Mouse (Mus musculus): ENCODE results near the gene Mrm2. TPM values are rescaled to one million over a fixed set of nuclear protein-coding genes. Genes with fewer than 3 reads are reported as not detected.

Mrm2 gene
- total and polyA plus RNA-seq, 3 experiments, result 11.2 to 14.6 (median 13.6) TPM

DNA sequence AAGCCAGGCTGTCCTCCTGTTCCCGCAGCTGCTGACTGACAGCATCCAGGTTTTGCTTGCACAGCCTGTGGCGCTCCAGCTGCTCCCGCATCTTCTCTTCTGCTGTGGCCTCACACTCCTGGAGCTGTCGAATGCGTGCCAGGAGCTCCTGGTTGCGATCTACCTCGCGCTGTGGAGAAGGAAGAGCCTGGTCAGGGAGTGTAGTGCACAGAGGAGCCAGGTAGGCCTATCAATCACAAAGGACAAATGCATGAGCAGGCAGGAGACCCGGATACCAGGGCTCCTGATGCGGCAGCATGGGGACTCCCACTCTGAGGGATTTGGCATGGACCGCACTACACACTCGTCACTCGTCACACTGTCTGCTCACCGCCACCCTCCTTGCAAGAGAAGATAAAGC is 24.1 kb downstream of the Mrm2 start:
- DNase-seq (ENCODE audit: extremely low read depth), result no peak
- dilution Hi-C loops (cut with MboI; ENCODE audit: extremely low pct_ligation_motif_present, extremely low pct_unique_long_range_greater_than_20kb, low sequenced_read_pairs), result no loop called here
- no peak for TF ChIP-seq RAD21 (IDR thresholded peaks at IDR 0.05; ENCODE audit: low read depth, low read length)
- TF ChIP-seq PAX5 (IDR thresholded peaks at IDR 0.05; ENCODE audit: low read length), result no peak
- TF ChIP-seq JUND (conservative IDR thresholded peaks at IDR 0.05; ENCODE audit: low read depth, low read length), result no peak
- no peak for TF ChIP-seq NELFE (IDR thresholded peaks at IDR 0.05; ENCODE audit: low read depth, low read length)
- TF ChIP-seq GABPA (IDR thresholded peaks at IDR 0.05; ENCODE audit: insufficient replicate concordance, low read depth, low read length), result no peak
- TF ChIP-seq CHD1 (IDR thresholded peaks at IDR 0.05; ENCODE audit: low read depth, low read length), result no peak
- no peak for TF ChIP-seq CHD2 (IDR thresholded peaks at IDR 0.05; ENCODE audit: low read length)
- no peak for TF ChIP-seq TCF12 (IDR thresholded peaks at IDR 0.05; ENCODE audit: low read depth, low read length)
- no peak for TF ChIP-seq SIN3A (IDR thresholded peaks at IDR 0.05; ENCODE audit: low read length)
- no peak for TF ChIP-seq MAX (IDR thresholded peaks at IDR 0.05; ENCODE audit: low read length)
- TF ChIP-seq RCOR1 (conservative IDR thresholded peaks at IDR 0.05; ENCODE audit: low read depth, low read length), result no peak
- no peak for TF ChIP-seq ELF1 (IDR thresholded peaks at IDR 0.05; ENCODE audit: low read depth, low read length)
- no peak for TF ChIP-seq POLR2A (IDR thresholded peaks at IDR 0.05; ENCODE audit: low read depth, low read length)
- Histone ChIP-seq H3K79me2 (replicated peaks; ENCODE audit: control insufficient read depth, extremely low read depth, insufficient read depth, poor library complexity, severe bottlenecking) (no peaks in the 10 kb centered on the region), H3K9ac (ENCODE audit: insufficient read depth, low read depth) (no peak overlapping the region), H3K27ac (ENCODE audit: insufficient read depth, low read depth) (no peak overlapping the region), H3K9me3 (replicated peaks; ENCODE audit: low read length) (no peaks in the 10 kb centered on the region), H3K4me3 (replicated peaks in 1 of 3; ENCODE audit: low read depth in 2 of 3, low read length in 2 of 3, poor library complexity in 1 of 3) (no peak overlapping the region), H3K36me3 (replicated peaks in 1 of 2; ENCODE audit: control insufficient read depth in 1 of 2, insufficient read depth in 1 of 2, low read length in 1 of 2) (peaks cover 71 to 94% of the 10 kb centered on the region in 2 experiments), H3K4me2 (ENCODE audit: insufficient read depth, low read depth, poor library complexity, severe bottlenecking) (no peak overlapping the region), H3K4me1 (ENCODE audit: control insufficient read depth in 1 of 2, insufficient read depth in 2 of 2) (no peaks in the 10 kb centered on the region), H3K27me3 (replicated peaks) (no peaks in the 10 kb centered on the region)
- in situ Hi-C loops (cut with MboI; ENCODE audit: low pct_ligation_motif_present, low pct_unique_long_range_greater_than_20kb, low sequenced_read_pairs), result no loop called here

- no peak overlapping the region for H3K9ac ChIP-seq (ENCODE audit: insufficient read depth, low read depth)
- dilution Hi-C loops (cut with MboI; ENCODE audit: extremely low pct_ligation_motif_present, extremely low pct_unique_long_range_greater_than_20kb, low sequenced_read_pairs), result no loop called here
- no peak for DNase-seq (ENCODE audit: extremely low read depth)
- peaks cover 74 to 91% of the 10 kb centered on the region in 2 experiments for H3K36me3 ChIP-seq (replicated peaks in 1 of 2; ENCODE audit: control insufficient read depth in 1 of 2, insufficient read depth in 1 of 2, low read length in 1 of 2)
- H3K9me3 ChIP-seq (replicated peaks; ENCODE audit: low read length), result no peaks in the 10 kb centered on the region
- no peak overlapping the region for H3K4me2 ChIP-seq (ENCODE audit: insufficient read depth, low read depth, poor library complexity, severe bottlenecking)
- in situ Hi-C loops (cut with MboI; ENCODE audit: low pct_ligation_motif_present, low pct_unique_long_range_greater_than_20kb, low sequenced_read_pairs), result no loop called here
- H3K27ac ChIP-seq (ENCODE audit: insufficient read depth, low read depth), result no peak overlapping the region
- no peaks in the 10 kb centered on the region for H3K27me3 ChIP-seq (replicated peaks)
- TF ChIP-seq ZKSCAN1 (IDR thresholded peaks at IDR 0.05; ENCODE audit: borderline replicate concordance, low read depth, low read length) (no peak), ZNF384 (IDR thresholded peaks at IDR 0.05; ENCODE audit: low read depth, low read length) (no peak), SIN3A (IDR thresholded peaks at IDR 0.05; ENCODE audit: low read length) (no peak), ETS1 (conservative IDR thresholded peaks at IDR 0.05; ENCODE audit: low read depth, low read length) (no peak), CHD1 (IDR thresholded peaks at IDR 0.05; ENCODE audit: low read depth, low read length) (no peak), RAD21 (IDR thresholded peaks at IDR 0.05; ENCODE audit: low read depth, low read length) (no peak), MYC (IDR thresholded peaks at IDR 0.05; ENCODE audit: low read depth, low read length) (no peak), MAFK (IDR thresholded peaks at IDR 0.05; ENCODE audit: insufficient replicate concordance, low read length) (no peak), GABPA (IDR thresholded peaks at IDR 0.05; ENCODE audit: insufficient replicate concordance, low read depth, low read length) (no peak), MAX (IDR thresholded peaks at IDR 0.05; ENCODE audit: low read length) (no peak), TBP (conservative IDR thresholded peaks at IDR 0.05; ENCODE audit: low read depth, low read length) (no peak)
- no peaks in the 10 kb centered on the region for H3K79me2 ChIP-seq (replicated peaks; ENCODE audit: control insufficient read depth, extremely low read depth, insufficient read depth, poor library complexity, severe bottlenecking)
- H3K4me1 ChIP-seq (ENCODE audit: control insufficient read depth in 1 of 2, insufficient read depth in 2 of 2), result no peaks in the 10 kb centered on the region
- no peak overlapping the region for H3K4me3 ChIP-seq (replicated peaks in 1 of 3; ENCODE audit: low read depth in 2 of 3, low read length in 2 of 3, poor library complexity in 1 of 3)
Observed at GRCm38 (mm10) chr5:140306016-140306415, 25.7 kb downstream of the Mrm2 start.
